Mouse (Mus musculus): ENCODE results near the gene Mpp6.

Mpp6 gene

GRCm38 (mm10) chr6:50228180-50228579 lies 118.1 kb downstream of the Mpp6 start:
- no peak for DNase-seq (ENCODE audit: low spot score)

GRCm38 (mm10) chr6:50231288-50231687 lies 121.2 kb downstream of the Mpp6 start:
- no peak for DNase-seq (ENCODE audit: low spot score)

GRCm38 (mm10) chr6:50232984-50233383 lies 122.9 kb downstream of the Mpp6 start:
- DNase-seq (ENCODE audit: low spot score), result no peak

GRCm38 (mm10) chr6:50237963-50238362 lies 127.9 kb downstream of the Mpp6 start:
- DNase-seq (ENCODE audit: low spot score), result no peak

- DNase-seq (ENCODE audit: low spot score), result no peak
Measured at GRCm38 (mm10) chr6:50239902-50240301, 129.9 kb downstream of the Mpp6 start.

- no peak for DNase-seq (ENCODE audit: low spot score)
Measured at GRCm38 (mm10) chr6:50240437-50240836, 130.4 kb downstream of the Mpp6 start.

GRCm38 (mm10) chr6:50244126-50244525 lies 134.1 kb downstream of the Mpp6 start:
- DNase-seq (ENCODE audit: low spot score), result no peak

GRCm38 (mm10) chr6:50244967-50245366 lies 134.9 kb downstream of the Mpp6 start:
- DNase-seq (ENCODE audit: low spot score), result no peak

- DNase-seq (ENCODE audit: low spot score), result no peak
Measured at GRCm38 (mm10) chr6:50247356-50247755, 137.3 kb downstream of the Mpp6 start.

GRCm38 (mm10) chr6:50247791-50248190 lies 137.8 kb downstream of the Mpp6 start:
- no peak for DNase-seq (ENCODE audit: low spot score)
